Mouse (Mus musculus): ENCODE measurements at regions not wholly inside any gene's neighbourhood (a gene's known extent, or its start where the extent isn't known, plus 50 kb on each side); places are given as distances from the start of the nearest gene placed in this dataset.
"Not testable (repeated sequence)": the region's sequence is repeated elsewhere in the genome, so short reads cannot be mapped to it uniquely, and the experiment has no call there.

DNA sequence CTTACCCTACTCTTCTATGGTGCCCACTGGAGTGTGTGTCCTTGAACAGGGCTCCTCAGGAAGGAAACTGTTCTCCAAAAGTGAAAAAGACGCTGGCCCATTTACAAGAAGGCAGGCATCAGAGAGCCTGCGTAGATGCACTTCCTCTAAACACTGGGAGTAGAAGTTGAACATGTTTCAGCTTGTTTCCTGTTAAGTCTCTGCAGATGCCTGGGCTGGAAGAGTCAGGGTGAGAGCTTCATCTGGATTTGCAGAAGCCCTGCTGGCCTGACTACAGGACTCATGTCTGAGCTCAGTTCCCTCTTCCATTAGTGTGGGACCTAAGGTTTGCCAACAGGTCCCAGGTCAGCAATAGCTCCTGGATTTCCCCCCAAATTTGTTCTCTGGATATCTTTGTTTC lies 54.7 kb upstream of the Nlrp1b start:
- intact Hi-C loops (cut with DNase I): no loop called here
- no peak for DNase-seq (ENCODE audit: low spot score)

DNA sequence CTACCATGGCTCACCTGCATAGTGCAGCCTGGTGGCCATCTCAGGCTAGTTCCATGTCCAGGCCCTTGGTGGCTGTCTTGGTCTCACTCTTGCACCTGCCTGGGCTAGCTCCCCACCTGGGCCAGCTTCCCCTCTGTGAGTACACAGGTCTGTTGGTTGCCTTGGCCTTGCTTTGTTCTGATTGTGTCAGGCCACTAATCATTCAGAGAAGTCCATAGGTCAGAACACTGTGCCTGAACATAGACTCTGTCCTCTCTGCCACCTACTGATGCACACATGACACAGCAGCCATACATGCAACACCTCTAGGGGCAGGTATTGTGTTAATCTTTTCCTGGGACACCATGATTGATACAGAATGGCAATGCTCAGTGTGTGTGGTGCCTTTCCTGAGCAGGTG lies 57.7 kb upstream of the Nlrp1b start:
- DNase-seq (ENCODE audit: low spot score): not testable (repeated sequence)

DNA sequence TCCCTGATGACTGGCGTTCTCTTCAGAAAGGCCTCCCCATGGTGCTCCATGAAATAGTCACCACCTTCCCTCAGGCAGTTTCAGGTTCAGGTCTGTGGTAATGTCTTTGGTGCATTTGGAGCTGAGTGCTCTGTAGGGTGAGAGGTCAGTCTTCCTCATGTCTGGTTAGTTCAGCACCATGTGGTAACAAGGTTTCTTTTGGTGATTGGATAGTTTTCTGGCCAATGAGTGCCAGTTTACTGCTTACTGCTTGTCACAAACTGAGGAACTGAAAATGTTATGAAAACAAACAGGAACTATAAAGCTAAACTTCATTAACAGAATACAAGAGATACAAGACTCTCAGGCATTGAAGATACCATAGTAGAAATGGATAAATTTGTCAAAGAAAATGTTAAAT lies 59.0 kb upstream of the Nlrp1b start:
- DNase-seq (ENCODE audit: low spot score): no peak
- intact Hi-C loops (cut with DNase I): loop anchor here (2.0 kb wide), 1 partner anchor 59 kb away; the partner anchor contains the start of gene Nlrp1b

More for the DNA sequence above, 57.7 kb upstream of the Nlrp1b start:
- intact Hi-C loops (cut with DNase I): loop anchor here (2.0 kb wide), 1 partner anchor 57 kb away; the partner anchor contains the start of gene Nlrp1b

DNA sequence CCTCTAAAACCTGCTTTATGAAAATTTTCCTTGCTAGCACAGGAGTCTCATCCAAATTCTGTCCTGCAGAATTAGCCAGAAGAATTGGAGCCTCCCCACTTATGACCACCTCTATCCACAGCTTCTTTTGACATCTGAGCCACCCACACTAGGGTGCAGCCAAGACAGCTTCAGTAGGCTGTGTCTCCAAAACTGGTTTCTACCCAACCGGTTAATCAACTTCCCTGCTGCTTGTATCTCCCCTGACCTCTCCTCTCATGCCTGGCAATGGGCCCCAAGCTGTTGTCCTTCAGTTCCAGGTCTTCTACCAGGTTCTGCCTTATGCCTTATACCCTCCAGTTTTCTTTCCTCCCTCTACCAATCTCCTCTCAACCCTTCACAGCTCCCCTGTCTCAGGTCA lies 68.9 kb upstream of the Nlrp1b start:
- no peak for DNase-seq (ENCODE audit: low spot score)

DNA sequence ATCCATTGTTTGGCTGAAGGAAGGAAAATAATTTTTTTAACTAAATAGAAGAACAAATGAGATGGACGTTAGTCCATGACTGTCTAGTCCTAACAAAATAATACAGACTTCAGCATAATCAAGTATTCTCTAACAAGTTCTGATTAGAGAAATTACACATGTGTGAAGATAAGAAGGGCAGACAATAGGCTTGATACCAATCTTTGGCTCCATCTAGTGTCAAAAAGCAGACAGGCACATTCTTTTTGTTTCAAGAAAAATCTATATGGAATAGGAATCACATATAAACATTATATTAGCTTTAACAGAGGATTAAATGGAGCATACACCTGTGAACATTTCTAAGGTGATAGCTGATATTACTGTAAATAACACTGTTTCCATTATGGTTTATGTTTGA lies 92.9 kb upstream of the Nlrp1b start:
- intact Hi-C loops (cut with DNase I): no loop called here
- DNase-seq (ENCODE audit: low spot score): no peak

More for the DNA sequence above, 68.9 kb upstream of the Nlrp1b start:
- intact Hi-C loops (cut with DNase I): no loop called here

DNA sequence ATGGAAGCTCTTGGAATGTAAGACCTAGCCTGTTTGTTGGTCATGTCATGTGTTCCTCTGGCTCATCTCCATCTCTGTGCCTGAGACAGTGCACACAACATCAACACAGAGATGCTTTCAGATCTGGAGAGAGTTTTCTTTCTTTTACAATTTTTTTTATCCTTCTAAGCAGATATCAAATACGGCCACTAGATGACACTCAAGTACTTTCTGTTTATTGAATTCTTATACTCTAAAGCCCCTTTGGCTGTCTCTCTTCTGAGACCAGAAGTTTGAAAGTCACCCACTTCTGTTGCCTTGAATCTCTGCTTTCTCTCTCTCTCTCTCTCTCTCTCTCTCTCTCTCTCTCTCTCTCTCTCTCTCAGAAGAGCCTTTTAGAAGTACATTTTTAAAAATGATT lies 106.9 kb upstream of the Nlrp1b start:
- intact Hi-C loops (cut with DNase I): loop anchor here (5.0 kb wide), 1 partner anchor 700 kb away; the partner anchor contains the start of gene Aipl1
- DNase-seq (ENCODE audit: low spot score): no peak

DNA sequence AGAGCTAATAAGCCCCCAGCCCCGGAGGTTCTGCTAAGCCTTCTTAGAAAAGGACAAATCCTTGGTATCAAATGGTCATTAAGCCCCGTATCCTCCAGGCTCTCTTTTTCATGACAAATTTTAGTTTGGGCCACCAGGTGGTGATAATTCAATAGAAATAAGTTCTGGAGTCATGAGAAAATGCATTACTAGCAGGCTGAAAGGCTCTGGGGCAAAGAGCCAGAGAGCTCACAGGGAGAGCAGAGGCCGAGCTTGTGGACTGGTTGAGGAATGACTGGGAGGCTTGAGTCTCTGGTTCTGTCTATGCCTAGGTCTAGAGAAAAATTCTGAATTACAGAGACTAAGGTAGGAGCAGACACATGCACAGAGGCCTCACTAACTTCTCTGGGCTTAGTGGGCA lies 115.5 kb upstream of the Nlrp1b start:
- intact Hi-C loops (cut with DNase I): loop anchor here (5.0 kb wide), 1 partner anchor 501 kb away; no protein-coding TSS in a partner anchor
- no peak for DNase-seq (ENCODE audit: low spot score)

DNA sequence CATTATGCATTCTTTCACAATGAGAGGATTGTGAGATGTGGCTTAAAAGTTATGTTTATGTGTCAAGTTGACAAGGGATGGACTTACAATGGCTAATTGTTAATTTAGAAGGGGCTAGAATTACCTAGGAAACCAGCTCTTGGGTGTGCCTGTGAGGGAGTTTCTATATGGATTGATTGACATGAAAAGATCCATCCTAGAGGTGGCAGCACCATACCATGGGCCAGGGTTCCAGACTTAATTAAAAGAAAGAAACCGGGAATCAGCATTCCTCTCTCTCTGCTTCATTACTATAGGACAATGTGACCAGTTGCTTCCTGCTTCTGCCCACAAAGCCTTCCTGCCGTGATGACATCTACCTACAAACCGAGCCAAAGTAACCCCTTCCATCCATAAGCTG lies 126.6 kb upstream of the Nlrp1b start:
- intact Hi-C loops (cut with DNase I): no loop called here
- DNase-seq (ENCODE audit: low spot score): no peak

DNA sequence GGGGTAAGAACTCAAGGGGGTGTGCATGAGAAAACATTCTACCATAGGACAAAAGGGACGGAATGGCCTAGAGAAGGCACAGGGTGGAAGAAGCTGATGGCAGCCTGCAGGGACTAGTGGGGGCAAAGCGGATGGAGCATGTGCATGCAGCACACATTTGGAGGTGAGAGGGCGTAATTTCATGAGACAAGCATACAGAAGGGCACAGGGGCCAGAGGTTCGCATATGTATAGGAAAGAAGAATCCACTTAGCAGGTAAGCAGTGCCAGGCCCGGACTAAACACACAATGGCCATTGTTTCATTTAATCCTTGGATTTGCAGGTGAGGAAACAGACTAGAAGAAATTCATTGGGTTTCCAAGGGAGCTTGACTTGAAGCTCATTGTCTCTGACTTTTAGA lies 130.3 kb upstream of the Nlrp1b start:
- intact Hi-C loops (cut with DNase I): no loop called here
- no peak for DNase-seq (ENCODE audit: low spot score)

DNA sequence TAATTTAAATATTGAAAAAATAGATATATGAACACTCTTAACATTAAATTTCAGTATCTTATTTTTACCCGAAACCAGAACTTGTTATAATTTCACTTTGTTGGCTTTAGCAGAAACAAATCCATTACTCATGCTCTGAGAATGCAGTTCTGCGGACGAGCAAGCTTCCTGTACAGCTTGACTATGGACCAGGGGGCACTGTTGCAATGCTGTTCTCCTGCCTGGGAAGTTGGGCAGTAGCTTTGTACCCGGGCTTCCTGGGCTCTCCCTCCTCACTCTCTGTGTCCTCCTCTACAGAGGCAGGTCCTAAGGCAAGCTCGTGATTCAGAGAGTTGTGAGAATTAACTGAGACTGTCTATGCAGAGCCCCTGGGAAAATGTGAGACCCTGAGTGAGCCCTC lies 141.3 kb upstream of the Nlrp1b start:
- no peak for DNase-seq (ENCODE audit: low spot score)
- intact Hi-C loops (cut with DNase I): no loop called here

DNA sequence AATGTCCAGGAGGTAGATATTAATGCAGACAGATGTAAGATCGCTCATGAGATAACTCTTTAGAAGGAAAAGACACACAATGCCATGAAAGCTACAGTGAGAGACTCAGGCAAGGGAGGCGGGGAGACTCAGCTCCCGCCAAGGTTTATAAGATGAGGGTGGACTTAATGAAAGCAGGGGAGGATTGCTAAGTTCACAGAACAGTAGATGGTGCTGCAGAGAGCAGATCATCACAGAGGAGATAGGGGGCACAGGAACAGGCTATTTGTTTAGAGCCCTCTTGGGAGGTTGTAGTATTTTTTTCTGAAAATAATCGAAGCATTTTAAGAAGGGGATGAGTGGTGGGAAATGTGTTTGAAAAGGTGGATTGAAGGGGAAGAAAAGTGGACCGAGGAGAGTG lies 144.6 kb upstream of the Nlrp1b start:
- intact Hi-C loops (cut with DNase I): no loop called here
- DNase-seq (ENCODE audit: low spot score): no peak

DNA sequence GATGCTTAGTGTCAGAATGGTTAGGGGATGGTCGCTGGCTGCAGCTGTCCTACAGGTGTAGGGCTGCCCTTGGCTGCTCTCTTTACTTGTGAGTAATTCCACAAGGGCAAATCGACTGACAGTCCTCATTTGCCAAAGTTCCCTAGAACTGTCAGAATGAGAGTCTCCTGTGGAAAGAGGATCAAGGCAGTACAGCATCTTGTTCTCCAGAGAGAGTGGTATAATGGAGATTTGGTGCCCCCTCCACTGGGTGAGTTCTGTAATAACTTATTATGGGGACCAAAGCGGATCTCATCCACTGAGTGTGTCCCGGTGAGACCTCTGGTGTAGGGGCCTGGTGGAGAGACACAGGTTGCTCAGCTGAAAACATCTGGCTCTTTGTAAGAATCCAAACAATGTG lies 157.9 kb upstream of the Nlrp1b start:
- no peak for DNase-seq (ENCODE audit: low spot score)
- intact Hi-C loops (cut with DNase I): no loop called here

DNA sequence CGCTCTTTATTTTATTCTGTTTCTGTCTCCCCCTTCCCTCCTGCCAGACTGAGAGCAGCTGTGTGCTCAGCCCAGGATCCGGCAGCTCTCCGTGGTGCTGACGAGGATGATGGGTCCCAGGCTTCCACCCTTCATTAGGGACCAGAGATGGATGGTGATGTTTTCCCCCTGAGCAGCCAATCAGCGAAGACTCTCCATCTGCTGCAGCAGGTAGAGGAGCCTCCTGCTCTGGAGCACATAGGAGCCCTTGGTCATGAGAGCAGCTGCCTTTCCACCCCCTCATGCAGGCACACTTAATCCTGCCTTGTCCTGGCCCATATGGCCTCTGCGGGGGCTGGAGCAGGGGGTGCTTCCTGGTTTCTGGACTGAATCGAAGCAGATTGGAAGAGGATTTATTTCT lies 159.1 kb upstream of the Nlrp1b start:
- intact Hi-C loops (cut with DNase I): no loop called here
- DNase-seq (ENCODE audit: low spot score): no peak

DNA sequence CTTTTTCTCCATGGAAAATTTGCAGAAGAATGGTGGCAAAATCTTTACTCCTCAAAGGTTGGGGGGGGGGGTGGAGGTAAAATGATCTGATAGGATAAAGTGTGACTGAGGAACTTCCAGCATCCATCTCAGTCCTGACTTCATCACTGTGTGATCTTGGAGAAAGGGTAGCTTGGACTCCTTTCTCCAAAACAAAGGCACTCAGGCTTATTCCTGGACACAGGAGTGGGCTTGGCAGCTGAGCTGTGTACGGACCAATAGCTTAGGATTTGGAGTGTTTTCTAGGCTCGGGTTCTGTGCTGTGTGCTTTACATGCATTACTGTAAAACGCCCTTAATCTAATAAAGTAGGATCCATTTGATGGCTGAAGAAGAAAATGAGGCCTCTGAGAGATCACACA lies 159.6 kb upstream of the Nlrp1b start:
- no peak for DNase-seq (ENCODE audit: low spot score)
- intact Hi-C loops (cut with DNase I): no loop called here

DNA sequence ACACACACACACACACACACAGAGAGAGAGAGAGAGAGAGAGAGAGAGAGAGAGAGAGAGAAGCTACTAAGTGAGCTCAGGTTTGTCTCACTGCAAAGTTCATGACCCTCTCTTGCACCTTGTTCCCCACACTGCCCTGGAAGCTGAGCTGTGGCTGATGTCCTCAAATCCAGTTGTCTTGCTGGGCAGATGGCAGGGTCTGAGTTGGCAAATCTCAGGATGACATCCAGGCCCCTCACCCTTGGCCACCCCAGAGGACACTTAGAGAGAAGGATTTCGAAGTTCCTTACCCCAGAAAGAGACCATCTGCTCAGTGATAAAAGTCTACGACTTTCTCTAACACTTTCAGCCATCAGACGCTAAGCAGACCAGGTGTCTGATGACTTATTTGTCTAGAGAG lies 160.1 kb upstream of the Nlrp1b start:
- intact Hi-C loops (cut with DNase I): no loop called here
- DNase-seq (ENCODE audit: low spot score): no peak

DNA sequence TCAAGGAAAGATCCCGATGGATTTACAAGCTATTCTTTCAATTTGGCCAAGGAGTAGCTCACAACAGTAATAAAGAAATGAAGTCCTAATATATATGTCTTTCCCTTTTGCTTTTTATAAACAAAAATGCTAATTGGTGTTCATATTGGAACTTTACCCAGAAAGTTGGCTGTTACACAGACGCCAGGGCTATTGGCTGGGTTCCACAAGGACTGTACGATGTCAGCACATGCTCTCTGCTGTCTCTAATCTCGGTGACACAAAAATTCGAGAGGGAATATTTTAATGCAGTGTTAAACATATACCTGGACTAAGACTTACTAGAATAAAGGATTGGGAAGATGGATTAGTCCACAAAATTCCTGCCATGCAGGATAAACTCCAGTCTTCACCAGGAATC lies 162.9 kb upstream of the Nlrp1b start:
- DNase-seq (ENCODE audit: low spot score): no peak
- intact Hi-C loops (cut with DNase I): no loop called here

DNA sequence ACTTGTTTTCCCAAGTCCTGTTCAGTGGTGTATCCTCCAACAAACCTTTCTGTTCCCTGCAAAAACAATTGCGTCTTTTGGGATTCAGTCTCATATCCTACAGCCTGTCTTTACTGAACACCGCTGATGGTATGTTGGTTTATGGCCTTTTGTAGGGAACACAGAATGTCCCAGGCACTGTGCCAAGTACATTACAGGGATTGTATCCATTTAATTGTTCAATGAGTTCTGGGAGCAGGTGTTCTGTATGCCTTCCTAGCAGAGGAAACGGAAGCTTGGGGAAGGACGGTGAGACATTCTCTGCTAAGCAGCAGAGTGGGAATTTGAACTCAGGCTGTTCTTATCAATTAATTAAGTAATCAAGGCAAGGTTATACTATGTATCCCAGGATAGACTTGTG lies 164.5 kb upstream of the Nlrp1b start:
- DNase-seq (ENCODE audit: low spot score): no peak
- intact Hi-C loops (cut with DNase I): no loop called here

DNA sequence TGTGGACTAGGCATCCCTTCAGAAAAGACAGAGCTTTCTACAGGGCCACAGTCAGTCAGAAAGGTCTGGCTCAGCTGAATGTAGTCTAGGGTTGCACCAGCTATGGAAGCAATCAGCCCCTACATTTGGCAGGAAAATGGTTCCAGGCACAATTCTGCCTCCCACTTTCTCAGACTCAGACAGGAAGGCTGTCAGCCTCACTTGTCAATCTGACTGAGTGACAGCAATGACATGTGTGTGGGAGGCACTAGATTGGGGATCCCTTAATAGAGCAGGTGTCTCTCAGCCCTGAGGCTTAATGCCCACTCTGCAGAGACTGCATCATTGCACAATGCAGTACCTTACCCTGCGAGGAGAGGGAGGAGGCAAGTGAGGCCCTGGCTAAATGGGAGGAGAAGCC lies 165.1 kb upstream of the Nlrp1b start:
- intact Hi-C loops (cut with DNase I): no loop called here

DNA sequence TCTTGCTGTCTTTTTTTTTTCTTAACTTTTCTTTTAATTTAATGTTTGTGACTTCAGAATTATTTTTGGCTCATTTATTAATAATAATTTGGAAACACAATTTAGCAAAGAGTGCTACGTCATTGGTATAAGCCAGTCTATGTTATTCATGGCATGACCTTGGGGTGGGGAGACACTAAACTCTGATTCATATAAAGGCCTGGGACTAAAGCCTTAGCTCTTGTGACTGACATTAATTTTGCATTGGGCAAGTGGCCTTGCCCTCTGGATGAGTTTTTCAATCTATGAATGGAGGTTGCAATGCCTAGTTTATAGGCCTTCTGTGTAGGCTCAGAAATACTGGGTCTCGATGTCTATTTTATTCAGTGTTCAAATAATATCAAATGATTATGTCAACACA lies 169.8 kb upstream of the Nlrp1b start:
- intact Hi-C loops (cut with DNase I): no loop called here

More for the DNA sequence above, 165.1 kb upstream of the Nlrp1b start:
- no peak for DNase-seq (ENCODE audit: low spot score)

DNA sequence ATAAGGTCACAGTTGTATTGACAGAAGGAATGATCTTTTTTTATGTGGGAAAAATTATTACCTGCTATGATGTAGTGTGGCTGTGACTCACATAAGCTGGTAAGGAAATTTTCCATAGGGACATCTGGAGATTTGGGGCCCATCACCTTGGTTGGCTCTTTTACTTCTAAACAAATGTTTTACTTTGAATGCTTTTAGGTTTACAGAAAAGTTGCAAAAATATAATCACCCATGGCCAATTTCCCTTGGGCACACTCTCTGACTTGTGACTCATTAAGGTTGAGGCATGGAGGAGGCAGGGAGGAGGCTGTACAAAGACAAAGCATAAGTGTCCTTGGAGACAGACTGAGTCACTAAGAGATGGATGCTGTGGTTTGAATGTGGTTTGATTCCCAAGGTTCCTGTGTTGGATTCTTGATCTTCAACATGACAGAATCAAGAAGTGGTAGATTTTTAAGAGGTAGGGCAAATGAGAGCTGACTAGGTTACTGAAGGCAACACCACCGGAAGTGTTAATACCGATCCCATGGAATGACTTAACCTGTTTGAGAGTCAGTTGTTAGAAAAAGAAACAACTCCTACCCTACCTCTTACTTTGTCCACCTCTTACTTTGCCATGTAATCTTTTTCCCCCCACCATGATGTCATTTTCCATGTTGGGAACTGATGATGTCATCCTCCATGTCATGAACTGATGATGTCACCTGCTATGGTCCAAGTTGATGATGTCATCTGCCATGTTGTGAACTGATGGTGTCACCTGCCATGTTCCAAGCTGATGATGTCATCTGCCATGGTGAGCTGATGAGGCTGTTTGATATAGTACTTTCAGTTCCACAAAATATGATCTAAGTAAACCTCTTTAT lies 171.1 kb upstream of the Nlrp1b start:
- intact Hi-C loops (cut with DNase I): no loop called here
- no peak for DNase-seq (ENCODE audit: low spot score)

More for the DNA sequence above, 169.8 kb upstream of the Nlrp1b start:
- no peak for DNase-seq (ENCODE audit: low spot score)

DNA sequence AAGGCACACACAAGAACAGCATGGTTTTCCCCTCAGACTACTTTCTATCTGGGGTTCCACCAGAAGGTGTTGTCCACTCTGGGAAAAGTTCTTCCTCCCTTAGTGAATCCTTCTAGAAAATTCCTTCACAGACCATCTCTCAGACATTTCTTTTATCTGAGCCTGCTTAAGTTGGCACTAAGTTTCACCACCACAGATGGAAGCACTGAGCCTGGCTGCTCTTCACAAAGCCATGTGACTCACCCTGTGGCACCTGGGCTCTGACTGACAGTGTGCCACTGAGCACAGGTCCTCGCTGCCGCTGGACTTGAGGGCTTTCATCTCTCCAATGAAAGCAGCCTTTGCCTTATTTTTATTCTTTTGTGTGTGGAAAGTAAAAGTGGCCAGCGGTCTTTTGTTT lies 173.8 kb upstream of the Nlrp1b start:
- no peak for DNase-seq (ENCODE audit: low spot score)
- intact Hi-C loops (cut with DNase I): no loop called here

DNA sequence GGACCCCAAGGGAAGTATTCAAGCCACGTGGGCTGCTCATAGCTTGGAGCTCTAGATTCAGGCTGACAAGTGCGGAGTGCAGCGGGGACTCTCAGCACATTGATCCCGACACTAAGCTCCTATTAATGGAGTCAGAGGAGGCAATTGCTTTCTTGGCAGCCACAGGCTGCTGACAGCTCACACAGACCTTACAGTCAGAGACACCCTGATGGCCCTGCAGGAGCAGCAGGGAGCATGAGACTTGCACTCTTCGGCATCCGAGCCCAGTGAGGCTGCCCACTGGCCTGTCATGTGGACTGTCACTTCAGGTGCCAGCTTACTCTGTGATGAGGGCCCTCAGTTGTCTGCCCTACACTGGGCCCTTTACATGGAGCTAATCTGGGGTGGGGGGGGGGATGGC lies 176.5 kb upstream of the Nlrp1b start:
- intact Hi-C loops (cut with DNase I): no loop called here
- no peak for DNase-seq (ENCODE audit: low spot score)

Measured in heart, postnatal 25 days (tissue).